ENCODE assay signal across 8 mouse cellular contexts in the genomic region with DNA sequence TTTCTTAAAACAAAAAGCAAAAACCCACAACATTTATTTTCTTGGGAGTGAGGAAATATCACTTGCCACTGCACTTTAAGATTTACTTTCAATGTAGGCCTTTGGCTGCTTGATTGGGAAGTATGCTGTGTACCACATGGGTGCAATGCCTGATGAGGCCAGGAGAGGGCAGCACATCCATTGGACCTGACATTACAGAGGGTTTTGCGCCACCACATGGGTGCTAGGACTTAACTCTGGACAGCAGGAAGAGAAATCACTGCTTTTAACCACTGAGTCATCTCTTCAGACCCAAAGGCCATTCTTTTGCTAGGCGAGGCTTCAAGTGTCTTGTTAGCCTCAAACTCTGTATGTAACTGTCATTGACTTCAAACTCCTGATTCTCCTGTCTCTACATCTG. TPM values are rescaled to one million over a fixed set of nuclear protein-coding genes. Genes with fewer than 3 reads are reported as not detected.
A peak's percentile ranks its signal among the peaks of the same experiment; 100 is the strongest.
DNase-seq lines count a peak whose midpoint lies in the region; ATAC-seq and TF ChIP-seq lines count a peak whose summit lies in the region.

No protein-coding gene starts in this region.

- DNase-seq in cerebellum, postnatal 25 days, result peak; percentile 38 to 57
- DNase-seq in right cerebral cortex, postnatal 4 days, result peak; percentile 40
- no peak for DNase-seq in right cerebral cortex, adult 2 months (ENCODE audit: low spot score in 2 of 2)
- peak; percentile 56 for DNase-seq in embryonic facial prominence, embryonic 10.5 days (ENCODE audit: low spot score)
- DNase-seq in lung, postnatal 14 days, result peak; percentile 63
- DNase-seq in thymus, adult 2 months, result peak; percentile 64

- H3K27ac ChIP-seq in embryonic facial prominence, embryonic 10.5 days (replicated peaks), result no peak overlapping the region
- H3K27ac ChIP-seq in thymus, adult 2 months (ENCODE audit: control insufficient read depth, insufficient read depth, low read length), result no peak overlapping the region
- no peak overlapping the region for H3K27ac ChIP-seq in intestine, embryonic 16.5 days (ENCODE audit: low read length)

- H3K4me3 ChIP-seq in embryonic facial prominence, embryonic 10.5 days, result no peak overlapping the region
- no peak overlapping the region for H3K4me3 ChIP-seq in thymus, adult 2 months (ENCODE audit: control insufficient read depth, insufficient read depth, low read length)
- no peak overlapping the region for H3K4me3 ChIP-seq in intestine, embryonic 16.5 days (ENCODE audit: low read length)

- TF ChIP-seq CTCF in thymus, adult 2 months (IDR thresholded peaks at IDR 0.05; ENCODE audit: borderline replicate concordance, control insufficient read depth, extremely low read depth, insufficient read depth, low read length, poor library complexity), result peak; percentile 44; the same call in 1 of the 2 replicates

- H3K4me2 ChIP-seq in intestine, embryonic 16.5 days (ENCODE audit: low read depth, low read length), result no peak overlapping the region

- no peak for TF ChIP-seq POLR2A in thymus, adult 2 months (IDR thresholded peaks at IDR 0.05; ENCODE audit: control insufficient read depth, extremely low read depth, insufficient read depth, low read length, poor library complexity)

- H3K36me3 ChIP-seq in embryonic facial prominence, embryonic 10.5 days (replicated peaks), result no peaks in the 10 kb centered on the region
- no peaks in the 10 kb centered on the region for H3K36me3 ChIP-seq in thymus, adult 2 months (ENCODE audit: control insufficient read depth, insufficient read depth, low read length)
- H3K36me3 ChIP-seq in intestine, embryonic 16.5 days (ENCODE audit: control insufficient read depth, insufficient read depth, low read length), result no peaks in the 10 kb centered on the region

- no peaks in the 10 kb centered on the region for H3K27me3 ChIP-seq in embryonic facial prominence, embryonic 10.5 days (replicated peaks; ENCODE audit: low read depth, poor library complexity, severe bottlenecking)
- no peaks in the 10 kb centered on the region for H3K27me3 ChIP-seq in thymus, adult 2 months (ENCODE audit: control insufficient read depth, insufficient read depth, low read length)
- no peaks in the 10 kb centered on the region for H3K27me3 ChIP-seq in intestine, embryonic 16.5 days (replicated peaks; ENCODE audit: control insufficient read depth, insufficient read depth, low read length)

- H3K9ac ChIP-seq in intestine, embryonic 16.5 days (ENCODE audit: low read depth, low read length), result no peak overlapping the region

- no peaks in the 10 kb centered on the region for H3K4me1 ChIP-seq in embryonic facial prominence, embryonic 10.5 days
- no peaks in the 10 kb centered on the region for H3K4me1 ChIP-seq in thymus, adult 2 months (replicated peaks; ENCODE audit: control insufficient read depth, insufficient read depth, low read length)
- no peaks in the 10 kb centered on the region for H3K4me1 ChIP-seq in intestine, embryonic 16.5 days (ENCODE audit: control insufficient read depth, insufficient read depth, low read length)

- no peak for ATAC-seq in cerebellum, adult (ENCODE audit: insufficient number of reproducible peaks, low FRiP score, low TSS enrichment)
- no peak for ATAC-seq in intestine, embryonic 16.5 days

- 59% methylated on average over 2 of the region's 2 CpGs for WGBS in embryonic facial prominence, embryonic 10.5 days
- WGBS in thymus, adult 2 months, result 91% methylated on average over 2 of the region's 2 CpGs
- 59% methylated on average over 2 of the region's 2 CpGs for WGBS in intestine, embryonic 16.5 days

- no peaks in the 10 kb centered on the region for H3K9me3 ChIP-seq in embryonic facial prominence, embryonic 10.5 days
- no peaks in the 10 kb centered on the region; the same call in 1 of the 2 replicates for H3K9me3 ChIP-seq in intestine, embryonic 16.5 days (ENCODE audit: control insufficient read depth, low read length)

RNA-seq across cellular contexts. Expression of gene Ip6k2, which starts 23.8 kb away (rescaled TPM):
- 94.0 and 103 TPM in 2 replicates for polyA plus RNA-seq in embryonic facial prominence, embryonic 10.5 days (2016; fragmentation: Nextera tagmentation; extraction: Ambion mirVana)
- 148 and 163 TPM in 2 replicates for polyA plus RNA-seq in thymus, adult 2 months (2012; rRNA removed)
- 57.2 and 59.4 TPM in 2 replicates for polyA plus RNA-seq in intestine, embryonic 16.5 days (2015; fragmentation: Nextera tagmentation; extraction: Ambion mirVana)

RNA-seq across cellular contexts. Expression of gene Nckipsd, which starts 48.4 kb away (rescaled TPM):
- 14.8 and 15.0 TPM in 2 replicates for polyA plus RNA-seq in embryonic facial prominence, embryonic 10.5 days (2016; fragmentation: Nextera tagmentation; extraction: Ambion mirVana)
- polyA plus RNA-seq in thymus, adult 2 months (2012; rRNA removed), result 24.4 and 30.0 TPM in 2 replicates
- polyA plus RNA-seq in intestine, embryonic 16.5 days (2015; fragmentation: Nextera tagmentation; extraction: Ambion mirVana), result 11.3 and 14.5 TPM in 2 replicates

Comparison
In these comparisons a context has a peak if more than half of its experiments do, and no peak if none do; other contexts are left out.
1. DNase-seq: peak in cerebellum, postnatal 25 days (2 of 2), right cerebral cortex, postnatal 4 days (single experiment), embryonic facial prominence, embryonic 10.5 days (single experiment), lung, postnatal 14 days (single experiment) and thymus, adult 2 months (single experiment); none in right cerebral cortex, adult 2 months (0 of 2).